Mouse (Mus musculus): ENCODE measurements around the gene Gm10670.
"Not testable (repeated sequence)": the region's sequence is repeated elsewhere in the genome, so short reads cannot be mapped to it uniquely, and the experiment has no call there.

DNA sequence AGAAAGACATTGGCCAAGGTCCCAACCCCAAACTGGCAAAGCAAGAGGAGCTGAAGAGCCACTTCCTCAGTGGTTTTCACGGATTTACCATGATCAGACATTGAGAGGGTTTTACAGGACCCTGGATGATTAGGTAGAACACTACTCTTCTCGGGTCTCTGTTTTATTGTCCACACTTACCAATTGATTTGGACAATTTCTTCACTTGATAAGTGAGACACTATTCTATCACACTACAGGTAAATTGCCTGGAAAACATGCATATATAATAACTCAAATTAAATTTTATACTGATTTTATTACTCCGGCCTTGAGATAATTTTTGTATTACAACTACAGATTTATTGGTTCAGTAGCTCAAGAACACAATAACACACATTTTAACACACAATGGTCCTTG is 35.7 kb upstream of the Gm10670 start, which contains the start of gene Vmn1r103:
- not testable (repeated sequence) for TF ChIP-seq POLR2A (IDR thresholded peaks at IDR 0.05; ENCODE audit: control insufficient read depth, low read depth, low read length); CTCF (IDR thresholded peaks at IDR 0.05; ENCODE audit: control insufficient read depth, insufficient read depth, insufficient replicate concordance, low read depth, low read length)
